Mouse (Mus musculus) neural tube, embryonic 11.5 days (tissue): ENCODE measurements around the gene Zc3hav1. TPM values are rescaled to one million over a fixed set of nuclear protein-coding genes. Genes with fewer than 3 reads are reported as not detected.

Experiments
- ATAC-seq: fragments of 200-750 bp; cut with Nextera tagmentation; 2 replicates; pipeline ENCODE4 v1.8.0; 2017; ENCODE audit warnings: moderate number of reproducible peaks, mild to moderate bottlenecking, moderate TSS enrichment, moderate library complexity; ENCODE audit not compliant: insufficient read depth, low FRiP score, low TSS enrichment
- DNase-seq: peaks from one replicate; pipeline ENCODE4 v3.0.0-alpha.2; 2015; ENCODE audit warnings: low spot score
- H3K27ac ChIP-seq: fragments of 300-500 bp; sonication (generic); 2 replicates; pipeline ENCODE4 v1.5.1; 2014; ENCODE audit warnings: low read depth, mild to moderate bottlenecking, low read length
- H3K27me3 ChIP-seq: fragments of 300-500 bp; sonication (generic); 2 replicates; pipeline ENCODE4 v1.6.1; 2014; ENCODE audit warnings: mild to moderate bottlenecking, low read length, mixed read lengths; ENCODE audit not compliant: control insufficient read depth, insufficient read depth
- H3K36me3 ChIP-seq: fragments of 300-500 bp; sonication (generic); 2 replicates; pipeline ENCODE4 v1.6.1; 2014; ENCODE audit warnings: mild to moderate bottlenecking, low read length, moderate library complexity, mixed read lengths; ENCODE audit not compliant: control insufficient read depth, insufficient read depth
- H3K4me1 ChIP-seq: fragments of 300-500 bp; sonication (generic); 2 replicates; pipeline ENCODE4 v1.6.1; 2014; ENCODE audit warnings: low read length, mixed read lengths; ENCODE audit not compliant: control insufficient read depth, insufficient read depth
- H3K4me2 ChIP-seq: fragments of 300-500 bp; sonication (generic); 2 replicates; pipeline ENCODE4 v1.6.1; 2014; ENCODE audit warnings: low read depth, mild to moderate bottlenecking, moderate library complexity
- H3K4me3 ChIP-seq: fragments of 300-500 bp; sonication (generic); 2 replicates; pipeline ENCODE4 v1.5.1; 2014; ENCODE audit warnings: low read depth, low read length
- H3K9ac ChIP-seq: fragments of 300-500 bp; sonication (generic); 2 replicates; pipeline ENCODE4 v1.6.1; 2014; ENCODE audit warnings: mild to moderate bottlenecking, low read length
- H3K9me3 ChIP-seq: fragments of 300-500 bp; sonication (generic); 2 replicates; pipeline ENCODE4 v1.6.1; 2016; ENCODE audit warnings: low read length; ENCODE audit not compliant: control insufficient read depth
- WGBS: fragments of 180-500 bp; shearing (Covaris S2); extraction: QIAGEN DNeasy Blood & Tissue Kit; methylation state at CpG from one replicate; pipeline ENCODE4 v1.1.7; 2014; 5-methylcytosine and 5-hydroxymethylcytosine counted together
- polyA plus RNA-seq: library from polyadenylated mRNA; unstranded; fragments of >200 nt; fragmentation: Nextera tagmentation; extraction: Ambion mirVana; gene quantifications from 2 replicates; pipeline ENCODE4 v1.2.1, GENCODE M21; 2014

The Zc3hav1 gene
- polyA plus RNA-seq = 1.4 and 1.7 TPM in 2 replicates

DNA sequence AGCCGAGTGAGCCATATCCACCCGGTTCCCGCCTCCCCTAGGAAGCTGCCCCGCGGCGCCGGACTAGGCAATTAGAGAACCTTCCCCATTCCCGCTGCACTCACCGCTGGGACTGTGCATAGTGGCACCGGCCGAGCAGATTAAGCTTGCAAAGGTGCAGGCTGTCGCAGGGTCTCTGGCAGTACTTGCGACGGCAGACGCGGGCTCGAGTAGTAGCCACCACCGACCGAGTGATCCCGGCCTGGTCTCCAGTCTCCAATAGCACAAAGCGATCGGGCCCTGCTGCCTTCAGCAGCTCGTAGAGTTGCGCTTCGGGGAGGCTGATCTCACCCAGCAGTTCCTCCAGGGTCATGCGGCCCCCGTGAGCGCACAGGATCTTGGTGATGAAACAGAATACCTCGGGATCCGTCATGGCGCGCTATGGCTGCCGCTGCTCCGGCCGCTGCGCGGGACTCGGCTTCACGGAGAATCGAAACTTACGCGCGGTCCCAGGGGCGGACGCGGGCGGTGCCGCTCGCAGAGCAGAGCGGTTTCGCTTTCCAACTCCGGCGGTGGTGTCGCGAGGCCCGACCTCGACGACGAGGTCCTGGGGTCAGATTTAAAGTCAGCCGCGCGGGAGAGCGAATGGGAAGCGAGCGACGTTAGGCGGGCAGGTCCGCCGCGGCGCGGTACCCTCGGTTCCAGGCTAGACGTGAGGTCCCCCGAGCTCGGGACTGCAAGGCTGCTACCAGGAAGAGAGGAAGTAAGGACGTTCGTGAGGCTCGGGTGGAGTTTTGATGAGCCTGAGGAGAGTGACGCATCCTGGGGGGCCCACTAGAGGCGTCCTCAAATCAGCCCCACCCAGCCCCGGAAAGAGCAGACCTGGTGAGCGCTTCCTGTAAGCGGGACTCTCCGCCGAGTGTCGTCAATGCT lies at the start of gene Zc3hav1:
TSS of gene Zc3hav1 (minus strand) at position 793 of the 912 bp plus-strand sequence.
- no peaks in the 10 kb centered on the region for H3K36me3 ChIP-seq
- peak; percentile 58 for ATAC-seq
- H3K4me3 ChIP-seq = peak within 1 kb of the TSS; percentile 52
- H3K27ac ChIP-seq = no peak within 1 kb of the TSS
- no peaks in the 10 kb centered on the region for H3K9me3 ChIP-seq
- peak; percentile 69 for DNase-seq
- peaks cover 49% of the 10 kb centered on the region for H3K27me3 ChIP-seq
- H3K4me2 ChIP-seq = peak within 1 kb of the TSS; percentile 53
- under 1% methylated on average over 87 of the region's 87 CpGs for WGBS
- H3K9ac ChIP-seq = peak within 1 kb of the TSS; percentile 42; the same call in 1 of the 2 replicates
- no peaks in the 10 kb centered on the region for H3K4me1 ChIP-seq

- ATAC-seq (no peak), DNase-seq (no peak)
- Histone ChIP-seq H3K27ac (no peak overlapping the region), H3K9me3 (no peaks in the 10 kb centered on the region), H3K4me1 (no peaks in the 10 kb centered on the region), H3K9ac (no peak overlapping the region), H3K36me3 (peaks cover 4% of the 10 kb centered on the region), H3K4me2 (no peak overlapping the region), H3K4me3 (no peak overlapping the region), H3K27me3 (no peaks in the 10 kb centered on the region)
- 81% methylated on average over 3 of the region's 3 CpGs for WGBS
Measured at GRCm38 (mm10) chr6:38389671-38390070, 35.3 kb upstream of the Zc3hav1 start.

- Histone ChIP-seq H3K27ac (no peak within 1 kb of the TSS), H3K4me2 (peak within 1 kb of the TSS; percentile 68), H3K27me3 (no peaks in the 10 kb centered on the region), H3K9me3 (no peaks in the 10 kb centered on the region), H3K4me3 (peak within 1 kb of the TSS; percentile 43), H3K36me3 (no peaks in the 10 kb centered on the region; the same call in 1 of the 2 replicates), H3K9ac (peak within 1 kb of the TSS; percentile 55), H3K4me1 (peaks cover 2% of the 10 kb centered on the region; the same call in 1 of the 2 replicates)
- peak; percentile 84 for ATAC-seq
- under 1% methylated on average over 26 of the region's 26 CpGs for WGBS
- peak; percentile 92 for DNase-seq
Measured at GRCm38 (mm10) chr6:38381129-38381771, 26.8 kb upstream of the Zc3hav1 start, which contains the start of gene Ttc26. Ttc26 (plus strand) TSS chr6:38381469.

DNA sequence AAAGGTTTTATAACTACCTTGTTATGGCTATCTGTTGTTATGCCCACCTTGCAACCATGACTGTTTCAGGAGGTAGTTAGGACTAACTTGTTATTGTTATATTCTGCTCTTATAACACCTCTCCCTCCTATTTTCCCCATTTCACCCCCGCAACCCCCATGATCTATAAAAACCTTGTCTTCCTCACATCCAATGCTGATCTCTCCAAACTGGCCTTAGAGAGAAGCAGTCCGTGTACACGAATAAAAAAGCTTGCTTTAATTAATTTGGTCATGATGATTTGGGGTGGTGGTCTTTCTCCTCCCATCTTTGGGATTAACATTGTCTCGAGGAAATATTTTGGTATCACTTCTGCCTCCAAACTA lies 26.3 kb upstream of the Zc3hav1 start:
- Histone ChIP-seq H3K36me3 (no peaks in the 10 kb centered on the region), H3K27ac (no peak overlapping the region), H3K27me3 (no peaks in the 10 kb centered on the region), H3K4me3 (peak overlapping the region; percentile 43), H3K4me1 (peaks cover 2% of the 10 kb centered on the region; the same call in 1 of the 2 replicates), H3K9me3 (no peaks in the 10 kb centered on the region), H3K4me2 (peak overlapping the region; percentile 68), H3K9ac (peak overlapping the region; percentile 55)
- 5% methylated on average over 4 of the region's 4 CpGs for WGBS
- DNase-seq (no peak), ATAC-seq (no peak)

- H3K9me3 ChIP-seq = no peaks in the 10 kb centered on the region
- WGBS = 92% methylated on average over 1 of the region's 1 CpGs
Measured at GRCm38 (mm10) chr6:38374271-38374670, 19.9 kb upstream of the Zc3hav1 start.

GRCm38 (mm10) chr6:38369945-38370344 lies 15.5 kb upstream of the Zc3hav1 start:
- Histone ChIP-seq H3K9me3 (no peaks in the 10 kb centered on the region), H3K4me2 (no peak overlapping the region), H3K27ac (no peak overlapping the region), H3K4me1 (no peaks in the 10 kb centered on the region), H3K27me3 (no peaks in the 10 kb centered on the region), H3K36me3 (no peaks in the 10 kb centered on the region), H3K4me3 (no peak overlapping the region), H3K9ac (no peak overlapping the region)
- ATAC-seq = no peak
- WGBS = 80% methylated on average over 3 of the region's 3 CpGs
- DNase-seq = no peak

More at GRCm38 (mm10) chr6:38374271-38374670, 19.9 kb upstream of the Zc3hav1 start:
- Histone ChIP-seq H3K9ac (no peak overlapping the region), H3K4me1 (no peaks in the 10 kb centered on the region), H3K27me3 (no peaks in the 10 kb centered on the region), H3K36me3 (no peaks in the 10 kb centered on the region), H3K27ac (no peak overlapping the region), H3K4me2 (no peak overlapping the region), H3K4me3 (no peak overlapping the region)
- ATAC-seq (no peak), DNase-seq (no peak)

GRCm38 (mm10) chr6:38364121-38364520 lies 9.7 kb upstream of the Zc3hav1 start:
- Histone ChIP-seq H3K4me3 (no peak overlapping the region), H3K9me3 (no peaks in the 10 kb centered on the region), H3K36me3 (no peaks in the 10 kb centered on the region), H3K4me2 (no peak overlapping the region), H3K27ac (no peak overlapping the region), H3K4me1 (no peaks in the 10 kb centered on the region), H3K9ac (no peak overlapping the region), H3K27me3 (no peaks in the 10 kb centered on the region)
- ATAC-seq (no peak), DNase-seq (no peak)

DNA sequence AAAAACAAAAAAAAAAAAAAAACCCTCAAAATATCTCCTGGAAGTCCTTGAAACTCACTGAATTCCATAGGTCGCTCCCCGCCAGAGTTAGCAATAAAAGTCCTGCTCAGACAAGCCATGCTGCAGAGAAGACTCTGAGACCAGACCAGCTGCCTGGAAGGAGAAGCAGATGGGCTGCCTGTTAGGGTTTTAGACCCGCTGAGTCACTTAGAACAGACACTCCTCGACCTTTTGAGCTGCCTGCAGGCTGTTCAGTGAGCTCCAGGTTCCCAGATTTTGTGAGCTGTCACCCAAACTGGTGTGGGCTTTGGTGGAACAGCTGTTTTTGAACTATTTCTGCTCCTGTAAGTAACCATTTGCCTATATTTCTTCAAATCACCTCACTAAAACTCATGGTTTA lies 9.0 kb upstream of the Zc3hav1 start:
- Histone ChIP-seq H3K9ac (no peak overlapping the region), H3K4me2 (no peak overlapping the region), H3K27ac (no peak overlapping the region), H3K9me3 (no peaks in the 10 kb centered on the region), H3K4me3 (no peak overlapping the region), H3K4me1 (no peaks in the 10 kb centered on the region), H3K36me3 (no peaks in the 10 kb centered on the region), H3K27me3 (no peaks in the 10 kb centered on the region)
- 59% methylated on average over 4 of the region's 4 CpGs for WGBS
- ATAC-seq = no peak
- no peak for DNase-seq
